Mouse (Mus musculus) spleen, adult 2 months (tissue): Measurements from ENCODE around the gene Gm20388.

Experiments
- CTCF ChIP-seq: fragments of 200-500 bp; IDR thresholded peaks from 2 replicates; pipeline ENCODE4 v1.5.1; 2011; ENCODE audit warnings: mild to moderate bottlenecking, inconsistent platforms; ENCODE audit not compliant: insufficient read depth, insufficient read length, insufficient replicate concordance; ENCODE audit errors: extremely low read depth
- POLR2A ChIP-seq: fragments of 200-500 bp; IDR thresholded peaks from 2 replicates; pipeline ENCODE4 v1.6.1; 2011; ENCODE audit warnings: low read depth, low read length, inconsistent platforms

- TF ChIP-seq POLR2A (no peak), CTCF (no peak)
Measured at GRCm38 (mm10) chr8:124169749-124170148, 4259.1 kb downstream of the Gm20388 start.
